Mouse (Mus musculus) small intestine, adult 2 months (tissue): ENCODE results near the gene Oasl1. TPM values are rescaled to one million over a fixed set of nuclear protein-coding genes. Genes with fewer than 3 reads are reported as not detected.

Source experiments
- H3K27ac ChIP-seq: fragments of 200-500 bp; 2 replicates; pipeline ENCODE4 v1.5.1; 2012; ENCODE audit warnings: low read depth, low read length, control low read depth, inconsistent platforms; ENCODE audit not compliant: insufficient read depth
- H3K27me3 ChIP-seq: fragments of 200-500 bp; 2 replicates; pipeline ENCODE4 v1.6.1; 2012; ENCODE audit warnings: mild to moderate bottlenecking, moderate library complexity, low read length, inconsistent platforms; ENCODE audit not compliant: control insufficient read depth, insufficient read depth
- H3K36me3 ChIP-seq: fragments of 200-500 bp; 2 replicates; pipeline ENCODE4 v1.6.1; 2012; ENCODE audit warnings: mild to moderate bottlenecking, low read length, control low read depth, inconsistent platforms; ENCODE audit not compliant: control insufficient read depth, insufficient read depth
- H3K4me1 ChIP-seq: fragments of 200-500 bp; 2 replicates; pipeline ENCODE4 v1.6.1; 2012; ENCODE audit warnings: low read length, inconsistent platforms, mixed read lengths; ENCODE audit not compliant: control insufficient read depth, insufficient read depth, insufficient read length
- H3K4me3 ChIP-seq: fragments of 200-500 bp; 2 replicates; pipeline ENCODE4 v1.5.1; 2012; ENCODE audit warnings: low read depth, mild to moderate bottlenecking, control low read depth, inconsistent platforms, low read length, moderate library complexity
- CTCF ChIP-seq: fragments of 200-500 bp; IDR thresholded peaks from 2 replicates; pipeline ENCODE4 v1.5.1; 2012; ENCODE audit warnings: low read depth, mild to moderate bottlenecking, control low read depth, inconsistent platforms, low read length, moderate library complexity, mixed read lengths; ENCODE audit not compliant: insufficient replicate concordance, insufficient read length; ENCODE audit errors: extremely low read depth
- POLR2A ChIP-seq: fragments of 200-500 bp; IDR thresholded peaks from 2 replicates; pipeline ENCODE4 v1.6.1; 2012; ENCODE audit warnings: low read depth, mild to moderate bottlenecking, control low read depth, inconsistent platforms, low read length, moderate library complexity
- WGBS: fragments of 180-500 bp; shearing (Covaris S2); methylation state at CpG from one replicate; pipeline ENCODE4 v1.1.7; 2018; 5-methylcytosine and 5-hydroxymethylcytosine counted together
- polyA plus RNA-seq: library from polyadenylated mRNA; depleted of rRNA; stranded (reverse); fragments of >200 nt; gene quantifications from 2 replicates; pipeline ENCODE4 v1.2.3, GENCODE M21; 2012

Oasl1 gene
- polyA plus RNA-seq, 1 experiment, result 139 TPM

DNA sequence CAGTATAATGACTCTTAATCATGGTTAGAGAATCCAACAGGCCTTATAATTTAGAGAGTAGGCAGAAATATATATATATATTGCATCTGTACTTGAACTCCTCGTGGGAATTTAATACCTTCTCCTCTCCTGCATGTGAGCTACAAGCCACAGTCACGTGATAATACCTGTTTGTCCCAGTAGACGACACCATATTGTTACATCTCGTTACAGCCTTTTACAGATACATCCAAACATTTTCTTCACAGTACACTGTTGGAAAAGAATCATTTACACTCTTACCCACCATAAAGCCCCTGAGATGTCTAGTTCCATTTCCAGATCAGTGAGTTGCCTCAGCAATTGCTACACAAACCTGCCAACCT is 19.7 kb downstream of the Oasl1 start:
- TF ChIP-seq CTCF (no peak), POLR2A (no peak)
- peaks cover 20% of the 10 kb centered on the region for H3K36me3 ChIP-seq
- 0 out of 2 replicates have a peak overlapping the region, but pooled peaks have one; percentile 47 for H3K27ac ChIP-seq
- 28% methylated on average over 4 of the region's 4 CpGs for WGBS
- H3K4me1 ChIP-seq, result peaks cover 2% of the 10 kb centered on the region; the same call in 1 of the 2 replicates
- H3K4me3 ChIP-seq, result peak overlapping the region; percentile 99
- no peaks in the 10 kb centered on the region for H3K27me3 ChIP-seq

- Histone ChIP-seq H3K27ac (no peak overlapping the region), H3K4me1 (peaks cover 2% of the 10 kb centered on the region; the same call in 1 of the 2 replicates), H3K36me3 (peaks cover 42% of the 10 kb centered on the region), H3K27me3 (no peaks in the 10 kb centered on the region), H3K4me3 (no peak overlapping the region)
- TF ChIP-seq POLR2A (no peak), CTCF (no peak)
- 58% methylated on average over 10 of the region's 10 CpGs for whole genome bisulfite sequencing
These were observed 22.0 kb downstream of the Oasl1 start for GRCm38 (mm10) chr5:114945072-114945471.

GRCm38 (mm10) chr5:114948891-114949290 is 25.9 kb downstream of the Oasl1 start:
- Histone ChIP-seq H3K36me3 (peaks cover 64% of the 10 kb centered on the region), H3K4me1 (no peaks in the 10 kb centered on the region), H3K27me3 (no peaks in the 10 kb centered on the region), H3K27ac (no peak overlapping the region), H3K4me3 (no peak overlapping the region)
- WGBS, result 20% methylated on average over 6 of the region's 6 CpGs
- TF ChIP-seq CTCF (no peak), POLR2A (no peak)

- WGBS, result 44% methylated on average over 5 of the region's 5 CpGs
- H3K4me1 ChIP-seq, result no peaks in the 10 kb centered on the region
- no peak overlapping the region for H3K27ac ChIP-seq
- no peaks in the 10 kb centered on the region for H3K27me3 ChIP-seq
- H3K36me3 ChIP-seq, result peaks cover 64% of the 10 kb centered on the region
- no peak for TF ChIP-seq POLR2A
- no peak for TF ChIP-seq CTCF
- H3K4me3 ChIP-seq, result no peak overlapping the region
These were observed 26.3 kb downstream of the Oasl1 start for GRCm38 (mm10) chr5:114949316-114949715.

- no peaks in the 10 kb centered on the region for H3K4me1 ChIP-seq
- H3K36me3 ChIP-seq, result peaks cover 68% of the 10 kb centered on the region
- no peak for TF ChIP-seq POLR2A
- no peak for TF ChIP-seq CTCF
- H3K4me3 ChIP-seq, result no peak overlapping the region
- no peak overlapping the region for H3K27ac ChIP-seq
- 84% methylated on average over 9 of the region's 9 CpGs for WGBS
- no peaks in the 10 kb centered on the region for H3K27me3 ChIP-seq
These were observed 26.8 kb downstream of the Oasl1 start for GRCm38 (mm10) chr5:114949812-114950211.

DNA sequence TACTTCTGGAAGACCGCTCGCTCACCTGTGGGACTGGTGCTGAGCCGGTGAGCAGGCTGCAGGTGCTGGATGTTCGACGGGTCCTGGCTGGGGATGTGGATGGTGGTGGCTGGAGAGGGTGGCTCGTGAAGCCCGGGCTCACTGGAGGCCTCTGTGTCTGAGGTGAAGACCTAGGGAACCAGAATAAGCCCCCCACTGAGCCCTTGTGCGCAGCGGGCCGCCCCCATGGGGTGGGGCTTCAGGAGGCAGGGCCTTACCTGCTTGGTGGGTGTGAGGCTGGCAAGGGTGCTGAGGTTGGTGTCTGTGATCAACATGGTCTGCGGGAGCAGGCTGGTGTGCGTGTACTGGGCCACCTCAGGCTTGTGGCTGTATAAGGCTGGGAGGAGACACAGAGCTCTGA is 27.6 kb downstream of the Oasl1 start:
- peaks cover 72% of the 10 kb centered on the region for H3K36me3 ChIP-seq
- H3K27me3 ChIP-seq, result no peaks in the 10 kb centered on the region
- H3K4me3 ChIP-seq, result no peak overlapping the region
- TF ChIP-seq POLR2A, result no peak
- TF ChIP-seq CTCF, result no peak
- no peaks in the 10 kb centered on the region for H3K4me1 ChIP-seq
- H3K27ac ChIP-seq, result no peak overlapping the region
- WGBS, result 88% methylated on average over 12 of the region's 12 CpGs

GRCm38 (mm10) chr5:114951279-114951880 is 28.3 kb downstream of the Oasl1 start:
- WGBS, result 75% methylated on average over 21 of the region's 21 CpGs
- no peaks in the 10 kb centered on the region for H3K4me1 ChIP-seq
- TF ChIP-seq CTCF, result no peak

More at GRCm38 (mm10) chr5:114951279-114951880, 28.3 kb downstream of the Oasl1 start:
- Histone ChIP-seq H3K4me3 (no peak overlapping the region), H3K27ac (no peak overlapping the region), H3K27me3 (no peaks in the 10 kb centered on the region), H3K36me3 (peaks cover 70% of the 10 kb centered on the region)
